Mouse (Mus musculus): ENCODE data around the gene Pkd1.

Gene Pkd1

DNA sequence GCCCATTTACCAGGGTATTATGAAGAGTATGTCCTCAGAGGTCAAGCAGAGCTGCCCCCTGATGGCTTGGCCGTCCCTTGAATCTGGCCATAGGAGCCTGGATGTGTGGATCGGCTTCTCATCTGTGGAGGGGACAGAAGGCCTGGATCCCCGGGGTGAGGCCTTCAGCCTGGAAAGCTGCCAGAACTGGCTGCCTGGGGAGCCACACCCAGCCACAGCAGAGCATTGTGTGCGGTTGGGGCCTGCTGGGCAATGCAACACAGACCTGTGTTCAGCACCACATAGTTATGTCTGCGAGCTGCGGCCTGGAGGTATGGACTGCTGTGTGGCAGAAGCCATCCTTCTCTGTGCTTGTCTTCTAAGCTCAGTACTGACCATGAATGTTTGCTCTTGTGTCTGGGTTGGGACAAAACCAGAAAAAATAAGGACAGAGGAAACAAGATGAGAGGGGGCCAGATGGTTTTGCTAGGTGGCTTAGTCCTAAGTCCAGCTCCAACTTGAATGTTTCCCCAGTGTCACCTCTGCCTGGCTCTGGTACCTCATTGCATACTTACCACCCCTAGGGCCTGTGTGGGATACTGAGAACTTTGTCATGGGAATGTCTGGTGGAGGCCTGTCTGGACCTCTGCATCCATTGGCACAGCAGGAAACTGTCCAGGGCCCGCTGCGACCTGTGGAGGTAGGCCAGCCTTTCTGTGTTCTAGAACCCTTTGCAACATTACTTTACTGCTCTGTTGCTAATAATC is 17.6 kb downstream of the Pkd1 start:
- DNase-seq (ENCODE audit: low read depth, low spot score): no peak

DNA sequence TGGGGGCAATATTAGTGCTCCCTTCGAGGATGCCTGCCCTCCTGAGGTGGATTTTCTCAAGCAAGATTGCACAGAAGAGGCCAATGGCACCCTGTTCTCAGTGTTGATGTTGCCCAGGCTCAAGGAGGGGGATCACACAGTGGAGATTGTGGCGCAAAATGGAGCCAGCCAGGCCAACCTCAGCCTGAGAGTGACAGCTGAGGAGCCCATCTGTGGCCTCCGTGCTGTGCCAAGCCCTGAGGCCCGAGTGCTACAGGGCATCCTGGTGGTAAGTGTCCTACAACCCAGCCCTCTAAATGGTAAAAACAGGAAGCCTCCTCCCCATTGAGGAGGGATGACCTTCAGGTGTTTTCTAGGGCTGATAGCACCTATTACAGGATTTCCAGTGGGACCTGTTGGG is 20.2 kb downstream of the Pkd1 start:
- no peak for DNase-seq (ENCODE audit: low read depth, low spot score)

DNA sequence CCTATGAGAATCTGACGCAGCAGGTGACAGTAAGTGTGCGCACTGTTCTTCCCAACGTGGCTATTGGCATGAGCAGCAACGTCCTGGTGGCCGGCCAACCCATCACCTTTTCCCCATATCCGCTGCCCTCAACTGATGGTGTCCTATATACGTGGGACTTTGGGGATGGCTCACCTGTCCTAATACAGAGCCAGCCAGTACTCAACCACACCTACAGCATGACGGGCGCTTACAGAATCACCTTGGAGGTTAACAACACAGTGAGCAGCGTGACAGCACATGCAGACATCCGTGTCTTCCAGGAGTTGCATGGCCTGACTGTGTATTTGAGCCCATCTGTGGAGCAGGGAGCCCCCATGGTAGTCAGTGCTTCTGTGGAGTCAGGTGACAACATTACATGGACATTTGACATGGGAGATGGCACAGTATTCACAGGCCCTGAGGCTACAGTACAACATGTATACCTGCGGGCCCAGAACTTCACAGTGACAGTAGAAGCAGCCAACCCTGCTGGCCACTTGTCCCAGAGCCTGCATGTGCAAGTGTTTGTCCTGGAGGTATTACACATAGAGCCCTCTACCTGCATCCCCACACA is 23.1 kb downstream of the Pkd1 start:
- DNase-seq (ENCODE audit: low read depth, low spot score): no peak

DNA sequence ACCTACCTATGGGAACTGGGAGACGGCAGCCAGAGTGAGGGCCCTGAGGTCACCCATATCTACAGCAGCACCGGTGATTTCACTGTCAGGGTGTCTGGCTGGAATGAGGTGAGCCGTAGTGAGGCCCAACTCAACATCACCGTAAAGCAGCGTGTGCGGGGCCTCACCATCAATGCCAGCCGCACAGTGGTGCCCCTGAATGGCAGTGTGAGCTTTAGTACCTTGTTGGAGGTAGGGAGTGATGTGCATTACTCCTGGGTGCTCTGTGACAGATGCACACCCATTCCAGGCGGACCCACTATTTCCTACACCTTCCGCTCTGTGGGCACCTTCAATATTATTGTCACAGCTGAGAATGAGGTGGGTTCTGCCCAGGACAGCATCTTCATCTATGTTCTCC is 24.2 kb downstream of the Pkd1 start:
- DNase-seq (ENCODE audit: low read depth, low spot score): no peak

DNA sequence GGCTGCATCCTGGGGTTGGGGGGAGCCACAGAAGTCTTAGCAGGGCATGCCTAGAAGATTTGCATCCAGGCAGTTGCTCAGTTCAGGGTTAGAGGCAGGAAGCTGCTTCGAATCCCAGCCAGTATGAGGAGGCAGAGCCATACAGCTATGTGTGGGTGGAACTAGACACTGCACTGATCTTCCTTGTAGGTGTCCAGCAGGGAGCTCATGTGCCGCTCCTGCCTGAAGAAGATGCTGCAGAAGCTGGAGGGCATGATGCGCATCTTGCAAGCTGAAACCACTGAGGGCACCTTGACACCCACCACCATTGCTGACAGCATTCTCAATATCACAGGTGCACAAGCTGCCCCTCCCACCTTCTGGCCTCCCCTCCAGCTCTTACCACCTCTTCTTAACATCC is 29.9 kb downstream of the Pkd1 start:
- DNase-seq (ENCODE audit: low read depth, low spot score): no peak

- no peak for DNase-seq (ENCODE audit: low read depth, low spot score)
These were observed 30.7 kb downstream of the Pkd1 start for GRCm38 (mm10) chr17:24580287-24580686.

- DNase-seq (ENCODE audit: low read depth, low spot score): no peak
These were observed 34.2 kb downstream of the Pkd1 start for GRCm38 (mm10) chr17:24583599-24584460.

- no peak for DNase-seq (ENCODE audit: low read depth, low spot score)
These were observed 34.9 kb downstream of the Pkd1 start for GRCm38 (mm10) chr17:24584520-24584919.

GRCm38 (mm10) chr17:24586532-24586931 is 36.9 kb downstream of the Pkd1 start:
- no peak for DNase-seq (ENCODE audit: low read depth, low spot score)

- DNase-seq (ENCODE audit: low read depth, low spot score): no peak
These were observed 41.3 kb downstream of the Pkd1 start for GRCm38 (mm10) chr17:24590943-24591342.

GRCm38 (mm10) chr17:24591695-24592094 is 42.1 kb downstream of the Pkd1 start:
- DNase-seq (ENCODE audit: low read depth, low spot score): no peak

GRCm38 (mm10) chr17:24593248-24593647 is 43.6 kb downstream of the Pkd1 start:
- DNase-seq (ENCODE audit: low read depth, low spot score): no peak

DNA sequence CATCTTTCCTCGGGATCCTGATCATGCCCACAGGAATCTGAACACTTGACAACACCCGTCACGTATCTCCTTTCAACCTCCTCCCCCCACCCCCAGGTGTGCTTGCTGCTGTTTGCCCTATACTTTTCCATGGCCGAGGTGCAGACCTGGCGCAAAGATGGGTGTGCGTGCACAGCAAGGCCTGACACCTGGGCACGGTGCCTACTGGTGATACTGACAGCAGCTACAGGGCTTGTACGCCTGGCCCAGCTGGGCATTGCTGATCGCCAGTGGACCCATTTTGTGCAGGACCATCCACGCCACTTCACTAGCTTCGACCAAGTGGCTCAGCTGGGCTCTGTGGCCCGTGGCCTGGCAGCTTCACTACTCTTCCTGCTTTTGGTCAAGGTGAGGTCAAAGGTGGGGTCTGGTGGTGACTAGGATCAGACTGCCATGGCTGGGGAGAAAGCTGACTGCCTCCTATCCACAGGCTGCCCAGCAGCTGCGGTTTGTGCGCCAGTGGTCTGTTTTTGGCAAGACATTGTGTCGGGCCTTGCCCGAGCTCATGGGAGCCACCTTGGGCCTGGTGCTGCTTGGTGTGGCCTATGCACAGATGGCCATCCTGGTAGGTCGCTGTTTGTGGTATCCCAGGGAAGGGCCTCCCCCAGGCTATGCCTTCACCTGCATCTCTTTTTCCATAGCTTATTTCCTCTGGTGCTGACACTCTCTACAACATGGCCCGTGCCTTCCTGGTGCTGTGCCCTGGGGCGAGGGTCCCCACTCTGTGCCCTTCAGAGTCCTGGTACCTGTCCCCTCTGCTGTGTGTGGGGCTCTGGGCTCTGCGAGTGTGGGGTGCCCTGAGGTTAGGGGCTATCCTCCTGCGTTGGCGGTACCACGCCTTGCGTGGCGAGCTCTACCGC is 44.6 kb downstream of the Pkd1 start:
- no peak for DNase-seq (ENCODE audit: low read depth, low spot score)

GRCm38 (mm10) chr17:24595126-24596072 is 45.8 kb downstream of the Pkd1 start:
- peak; percentile 17 for DNase-seq (ENCODE audit: low read depth, low spot score)

DNA sequence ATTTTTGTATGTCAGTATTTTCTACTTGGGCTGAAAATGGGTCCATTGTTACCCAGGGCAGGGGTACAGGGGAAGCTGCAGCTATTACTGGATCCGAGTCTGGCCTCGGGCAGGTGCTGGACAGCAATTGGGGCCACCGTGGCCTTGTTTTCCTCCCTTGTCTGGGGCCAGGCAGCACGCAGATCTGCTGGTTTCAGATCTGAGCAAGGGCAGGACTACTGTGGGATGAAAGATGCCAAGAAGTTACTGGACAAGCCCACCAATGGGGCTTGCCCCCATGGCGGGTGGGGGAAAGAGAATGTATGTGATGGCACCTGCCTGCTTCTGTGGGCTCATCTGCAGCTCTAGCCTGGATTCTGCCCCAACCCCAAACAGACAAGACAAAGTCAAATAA is 46.4 kb downstream of the Pkd1 start:
- DNase-seq (ENCODE audit: low read depth, low spot score): no peak

- DNase-seq (ENCODE audit: low read depth, low spot score): no peak
These were observed 47.0 kb downstream of the Pkd1 start for GRCm38 (mm10) chr17:24596471-24597183.

DNA sequence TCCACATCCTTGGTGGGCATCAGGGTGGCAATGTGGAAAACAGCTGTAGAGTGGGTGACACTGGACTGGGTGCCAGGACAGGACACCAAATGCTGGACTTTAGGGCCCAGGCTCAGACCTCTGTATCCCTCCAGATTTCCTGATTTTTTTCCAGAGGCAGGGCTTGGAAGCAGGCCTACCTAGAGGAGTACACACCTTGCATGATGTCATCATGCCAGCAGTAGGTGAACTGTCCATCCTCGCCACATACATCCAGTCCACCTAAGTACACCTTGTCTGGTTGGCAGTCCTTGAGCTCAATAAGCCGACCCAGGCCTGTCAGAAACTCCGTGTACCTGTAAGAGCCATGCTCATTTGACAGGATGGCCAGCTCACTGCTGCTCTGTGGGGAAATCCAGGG is 48.4 kb downstream of the Pkd1 start:
- DNase-seq (ENCODE audit: low read depth, low spot score): no peak

GRCm38 (mm10) chr17:24600502-24600901 is 50.9 kb downstream of the Pkd1 start:
- DNase-seq (ENCODE audit: low read depth, low spot score): no peak

DNA sequence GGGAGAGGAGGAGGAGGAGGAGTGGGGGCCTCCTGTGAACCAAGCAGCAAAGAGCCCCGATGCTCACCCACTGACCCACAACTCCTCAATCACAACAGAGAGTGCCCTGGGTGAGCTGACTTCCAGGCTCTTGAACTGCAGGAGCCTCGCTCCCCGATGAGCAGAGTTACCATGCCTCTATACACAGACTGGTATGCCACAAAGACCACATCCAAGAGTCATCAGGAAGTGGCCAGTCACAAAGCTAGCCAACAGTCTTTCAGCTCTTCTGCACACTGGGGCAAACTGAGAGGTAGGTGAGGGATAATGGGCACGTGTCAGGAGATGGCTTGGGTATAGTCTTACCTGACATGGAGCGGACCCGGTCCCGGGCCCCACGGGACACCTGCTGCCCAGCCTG is 54.3 kb downstream of the Pkd1 start:
- DNase-seq (ENCODE audit: low read depth, low spot score): no peak

- DNase-seq (ENCODE audit: low read depth, low spot score): no peak
These were observed 54.9 kb downstream of the Pkd1 start for GRCm38 (mm10) chr17:24604557-24604956.
